Mouse (Mus musculus) kidney, postnatal 36 days (tissue): ENCODE measurements around the gene Gm12258.
"Not testable (repeated sequence)": the region's sequence is repeated elsewhere in the genome, so short reads cannot be mapped to it uniquely, and the experiment has no call there.

Experiments
- DNase-seq, 2 experiments: peaks; one replicate each; pipeline ENCODE4 v3.0.0; 2021 to 2022; ENCODE audit warnings: mixed read lengths in 2 of 2

Gm12258 gene

GRCm38 (mm10) chr11:58846919-58847461 lies at the start of gene Gm12258:
TSS of gene Gm12258 (plus strand) at chr11:58847158.
- peak; percentile 87 to 98 for DNase-seq

GRCm38 (mm10) chr11:58799747-58800146 lies 47.2 kb upstream of the Gm12258 start:
- DNase-seq, result no peak

- DNase-seq, result no peak
These were observed 45.3 kb upstream of the Gm12258 start, which contains the start of gene Fam183b for GRCm38 (mm10) chr11:58801558-58802228. TSS of gene Fam183b (minus strand) at chr11:58801960.

- no peak for DNase-seq
These were observed 43.1 kb upstream of the Gm12258 start for GRCm38 (mm10) chr11:58803871-58804270.

- DNase-seq, result no peak
These were observed 42.6 kb upstream of the Gm12258 start for GRCm38 (mm10) chr11:58804393-58804792.

GRCm38 (mm10) chr11:58812001-58812400 lies 35.0 kb upstream of the Gm12258 start:
- peak in 1 of 2 experiments; percentile 11 for DNase-seq

- DNase-seq, result not testable (repeated sequence)
These were observed 32.3 kb upstream of the Gm12258 start, which contains the start of gene Olfr313 for GRCm38 (mm10) chr11:58814700-58815099. TSS of gene Olfr313 (plus strand) at chr11:58815000.

GRCm38 (mm10) chr11:58815676-58816075 lies 31.3 kb upstream of the Gm12258 start:
- DNase-seq, result no peak

- not testable (repeated sequence) for DNase-seq
These were observed 18.0 kb upstream of the Gm12258 start, which contains the start of gene Olfr312 for GRCm38 (mm10) chr11:58828937-58829336. TSS of gene Olfr312 (plus strand) at chr11:58829237.

GRCm38 (mm10) chr11:58829764-58830163 lies 17.2 kb upstream of the Gm12258 start:
- no peak for DNase-seq

- DNase-seq, result not testable (repeated sequence)
These were observed 14.4 kb upstream of the Gm12258 start for GRCm38 (mm10) chr11:58832541-58832940.

GRCm38 (mm10) chr11:58838951-58839350 lies 8.0 kb upstream of the Gm12258 start, which contains the start of gene Olfr311:
TSS of gene Olfr311 (plus strand) at chr11:58839251.
- DNase-seq, result not testable (repeated sequence)

GRCm38 (mm10) chr11:58847636-58848035 lies 678 bp downstream of the Gm12258 start:
- no peak for DNase-seq

- DNase-seq, result no peak
These were observed 2.8 kb downstream of the Gm12258 start for GRCm38 (mm10) chr11:58849731-58850130.

- no peak for DNase-seq
These were observed 13.8 kb downstream of the Gm12258 start for GRCm38 (mm10) chr11:58860744-58861143.

- DNase-seq, result peak; percentile 79 to 86
These were observed 20.3 kb downstream of the Gm12258 start, which contains the start of gene 2810021J22Rik for GRCm38 (mm10) chr11:58867039-58867953. TSS of gene 2810021J22Rik (plus strand) at chr11:58867216.

GRCm38 (mm10) chr11:58867954-58868330 lies 21.0 kb downstream of the Gm12258 start:
- DNase-seq, result peak; percentile 14 to 15

- DNase-seq, result peak; percentile 36 to 60
These were observed 24.0 kb downstream of the Gm12258 start for GRCm38 (mm10) chr11:58870961-58871360.

GRCm38 (mm10) chr11:58883756-58884155 lies 36.8 kb downstream of the Gm12258 start:
- DNase-seq, result no peak

- no peak for DNase-seq
These were observed 43.6 kb downstream of the Gm12258 start for GRCm38 (mm10) chr11:58890511-58890910.

- DNase-seq, result no peak
These were observed 47.5 kb downstream of the Gm12258 start for GRCm38 (mm10) chr11:58894456-58894855.

GRCm38 (mm10) chr11:58897485-58897884 lies 50.5 kb downstream of the Gm12258 start:
- no peak for DNase-seq

- DNase-seq, result no peak
These were observed 54.1 kb downstream of the Gm12258 start for GRCm38 (mm10) chr11:58901080-58901479.
